Mouse (Mus musculus) testis, adult 2 months (tissue): ENCODE data around the gene Tbc1d8.

ENCODE experiments used
- CTCF ChIP-seq: fragments of 200-500 bp; IDR thresholded peaks from 2 replicates; pipeline ENCODE4 v1.5.1; 2012; ENCODE audit warnings: low read depth, mild to moderate bottlenecking, inconsistent platforms, low read length, moderate library complexity; ENCODE audit not compliant: control insufficient read depth, insufficient read depth, insufficient replicate concordance
- POLR2A ChIP-seq: fragments of 200-500 bp; IDR thresholded peaks from 2 replicates; pipeline ENCODE4 v1.6.1; 2012; ENCODE audit warnings: low read depth, mild to moderate bottlenecking, inconsistent platforms, low read length, moderate library complexity; ENCODE audit not compliant: control insufficient read depth

- TF ChIP-seq CTCF (no peak), POLR2A (no peak)
Measured at GRCm38 (mm10) chr1:39445303-39446050, 33.1 kb downstream of the Tbc1d8 start.
